Mouse (Mus musculus) gastrocnemius, postnatal 14 days (tissue): ENCODE data around the gene Olfr56. TPM values are rescaled to one million over a fixed set of nuclear protein-coding genes. Genes with fewer than 3 reads are reported as not detected.

Experiments used
- DNase-seq: peaks from one replicate; pipeline ENCODE4 v3.0.0; 2021; ENCODE audit warnings: mixed read lengths
- intact Hi-C: fragments of 180-260 bp; cut with DNase I; formaldehyde crosslinking; loops from one replicate; pipeline ENCODE4 v1.15.1; 2025; ENCODE audit warnings: low total_unique reads
- total RNA-seq, 2 experiments: library from RNA; stranded (reverse); gene quantifications; 2 replicates each; pipeline ENCODE4 v1.2.3; 2021

Olfr56 gene
- total RNA-seq, 2 experiments from 2014 or later = not detected

GRCm38 (mm10) chr11:49088990-49089652, 110.4 kb downstream of the Olfr56 start:
- intact Hi-C loops = no loop called here
- DNase-seq = no peak

- intact Hi-C loops = no loop called here
- no peak for DNase-seq
These were observed 111.2 kb downstream of the Olfr56 start for GRCm38 (mm10) chr11:49089735-49090507.

GRCm38 (mm10) chr11:49090551-49090950, 111.9 kb downstream of the Olfr56 start:
- DNase-seq = no peak
- intact Hi-C loops = no loop called here

GRCm38 (mm10) chr11:49091171-49091570, 112.5 kb downstream of the Olfr56 start:
- intact Hi-C loops = no loop called here
- DNase-seq = no peak

GRCm38 (mm10) chr11:49092053-49092586, 113.4 kb downstream of the Olfr56 start:
- no peak for DNase-seq
- intact Hi-C loops = no loop called here

DNA sequence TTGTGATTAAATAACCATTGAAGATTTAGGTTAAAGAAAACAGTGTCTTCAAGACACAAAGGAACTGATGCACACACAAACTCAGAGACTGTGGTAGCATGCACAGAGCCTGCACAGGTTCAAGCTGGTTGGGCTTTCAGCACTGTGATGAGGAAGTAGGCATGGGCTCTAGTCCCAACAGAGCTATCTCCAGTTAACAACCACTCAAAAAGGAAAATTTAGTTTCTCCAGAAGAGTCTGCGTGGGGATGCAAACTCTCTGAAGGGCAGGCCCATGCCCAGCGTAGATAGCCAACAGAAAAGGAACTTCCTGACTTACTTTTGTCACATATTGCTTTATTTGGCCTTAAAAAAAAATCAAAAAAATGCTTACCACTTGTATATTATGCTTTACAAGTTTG, 114.1 kb downstream of the Olfr56 start:
- no peak for DNase-seq
- intact Hi-C loops = no loop called here

DNA sequence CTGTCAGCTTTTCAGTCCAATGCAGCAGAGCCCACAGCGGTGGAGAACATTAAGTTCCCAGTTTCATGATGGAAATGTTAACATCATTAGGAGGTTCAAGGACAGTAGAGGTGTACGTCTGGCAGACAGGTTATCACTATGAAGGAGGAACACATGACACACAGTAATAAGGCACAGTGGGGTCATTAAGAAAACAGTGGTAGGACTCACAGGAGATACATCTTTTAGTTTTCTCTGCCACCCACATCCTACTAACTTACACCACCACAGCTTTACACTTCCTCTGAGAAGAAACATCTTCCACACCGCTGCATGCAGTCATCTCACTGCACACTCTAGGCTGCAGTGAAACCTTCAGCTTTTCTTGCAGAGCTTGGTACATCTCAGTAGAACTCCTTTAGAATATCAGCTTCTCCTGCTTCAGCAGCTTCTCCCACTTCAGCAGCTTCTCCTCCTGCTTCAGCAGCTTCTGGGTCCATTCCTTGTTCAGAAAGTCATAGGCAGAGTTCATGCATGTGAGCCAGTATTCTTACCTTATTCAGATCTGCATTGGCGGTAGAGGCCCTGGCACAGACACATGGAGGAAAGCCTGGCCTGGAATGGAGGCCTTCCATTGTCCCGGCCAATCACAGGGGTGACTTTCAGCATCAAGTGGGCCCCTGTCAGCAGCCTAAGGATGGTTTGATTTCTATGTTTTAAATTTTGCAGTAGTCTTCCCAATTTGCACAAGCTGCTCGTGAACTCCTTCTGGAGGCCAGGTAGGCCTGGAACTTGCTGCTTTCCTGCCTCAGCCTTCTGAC, 115.4 kb downstream of the Olfr56 start:
- DNase-seq = no peak
- intact Hi-C loops = no loop called here

DNA sequence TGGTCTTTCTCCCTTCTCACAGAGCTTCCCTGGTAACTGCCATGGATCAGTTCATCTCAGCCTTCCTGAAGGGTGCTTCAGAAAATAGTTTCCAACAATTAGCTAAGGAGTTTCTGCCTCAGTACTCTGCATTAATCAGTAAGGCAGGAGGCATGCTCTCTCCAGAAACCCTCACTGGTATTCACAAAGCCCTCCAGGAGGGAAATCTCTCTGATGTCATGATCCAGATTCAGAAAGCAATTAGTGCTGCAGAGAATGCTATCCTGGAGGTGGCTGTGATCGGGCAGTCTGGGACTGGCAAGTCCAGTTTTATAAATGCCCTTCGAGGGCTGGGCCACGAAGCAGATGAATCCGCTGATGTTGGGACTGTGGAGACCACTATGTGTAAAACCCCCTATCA, 116.7 kb downstream of the Olfr56 start:
- intact Hi-C loops = no loop called here

GRCm38 (mm10) chr11:49100409-49100808, 121.7 kb downstream of the Olfr56 start:
- no peak for DNase-seq
- intact Hi-C loops = loop anchor here (5.0 to 10.0 kb wide), 2 partner anchors 174 to 313 kb away; partner anchors contain the start of gene Olfr1393

More for the DNA sequence above, 116.7 kb downstream of the Olfr56 start:
- no peak for DNase-seq

DNA sequence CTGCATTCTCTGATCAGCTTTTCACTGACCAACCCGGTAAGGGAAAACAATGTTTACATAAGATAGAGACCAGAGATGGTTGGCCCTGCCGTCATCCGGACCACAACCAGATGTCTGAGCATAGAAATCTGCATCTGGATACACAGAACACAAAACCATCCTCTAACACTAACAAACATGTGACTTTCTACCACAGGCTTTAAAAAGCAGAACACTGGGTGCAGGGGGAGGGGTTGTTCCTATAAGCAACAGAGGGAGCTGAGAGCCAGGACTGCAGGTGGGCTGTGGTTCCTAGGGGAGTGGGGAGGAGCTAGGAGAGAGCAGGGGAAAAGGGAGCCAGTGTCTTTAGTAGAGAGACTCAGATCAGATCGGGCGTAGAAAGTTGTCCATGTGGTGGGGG, 122.8 kb downstream of the Olfr56 start:
- DNase-seq = no peak
- intact Hi-C loops = loop anchor here (5.0 to 10.0 kb wide), 2 partner anchors 173 to 314 kb away; partner anchors contain the start of gene Olfr1393

DNA sequence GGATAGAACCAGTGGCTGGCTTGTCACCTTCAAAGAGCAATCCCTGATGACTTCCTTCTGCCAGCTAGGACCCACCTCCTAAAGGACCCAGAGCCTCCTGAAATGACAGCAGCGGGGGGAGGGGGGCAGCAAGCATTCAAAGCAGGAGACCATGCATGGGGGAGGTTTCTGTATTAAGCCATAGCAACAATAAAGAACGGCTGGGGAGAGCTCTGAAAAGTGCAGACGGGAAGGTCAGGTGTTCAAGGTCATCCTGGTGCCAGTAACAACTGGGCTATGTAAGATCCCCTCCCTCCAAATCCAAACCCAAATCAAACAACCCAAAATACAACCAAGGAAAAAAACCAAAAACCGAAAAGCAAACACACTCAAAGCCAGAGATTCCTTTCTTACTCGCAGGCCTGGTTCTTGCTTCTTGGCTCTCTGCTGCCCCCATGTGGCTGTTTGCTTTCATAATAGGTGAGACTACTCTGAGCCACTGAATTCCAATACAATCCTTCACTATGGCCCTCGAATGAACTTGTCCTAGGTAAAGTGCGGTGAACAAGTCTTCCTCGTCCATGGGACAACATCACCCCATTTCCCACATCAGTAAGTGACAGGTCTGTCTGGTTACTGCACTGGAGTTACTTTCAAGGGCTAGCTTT, 124.5 kb downstream of the Olfr56 start:
- peak; percentile 83 for DNase-seq
- intact Hi-C loops = loop anchor here (2.0 to 10.0 kb wide), 3 partner anchors 172 to 316 kb away; partner anchors contain the start of gene Olfr1393

- DNase-seq = no peak
- intact Hi-C loops = loop anchor here (10.0 kb wide), 1 partner anchor 169 kb away; the partner anchor contains the start of gene Olfr1393
These were observed 127.1 kb downstream of the Olfr56 start for GRCm38 (mm10) chr11:49105752-49106151.

DNA sequence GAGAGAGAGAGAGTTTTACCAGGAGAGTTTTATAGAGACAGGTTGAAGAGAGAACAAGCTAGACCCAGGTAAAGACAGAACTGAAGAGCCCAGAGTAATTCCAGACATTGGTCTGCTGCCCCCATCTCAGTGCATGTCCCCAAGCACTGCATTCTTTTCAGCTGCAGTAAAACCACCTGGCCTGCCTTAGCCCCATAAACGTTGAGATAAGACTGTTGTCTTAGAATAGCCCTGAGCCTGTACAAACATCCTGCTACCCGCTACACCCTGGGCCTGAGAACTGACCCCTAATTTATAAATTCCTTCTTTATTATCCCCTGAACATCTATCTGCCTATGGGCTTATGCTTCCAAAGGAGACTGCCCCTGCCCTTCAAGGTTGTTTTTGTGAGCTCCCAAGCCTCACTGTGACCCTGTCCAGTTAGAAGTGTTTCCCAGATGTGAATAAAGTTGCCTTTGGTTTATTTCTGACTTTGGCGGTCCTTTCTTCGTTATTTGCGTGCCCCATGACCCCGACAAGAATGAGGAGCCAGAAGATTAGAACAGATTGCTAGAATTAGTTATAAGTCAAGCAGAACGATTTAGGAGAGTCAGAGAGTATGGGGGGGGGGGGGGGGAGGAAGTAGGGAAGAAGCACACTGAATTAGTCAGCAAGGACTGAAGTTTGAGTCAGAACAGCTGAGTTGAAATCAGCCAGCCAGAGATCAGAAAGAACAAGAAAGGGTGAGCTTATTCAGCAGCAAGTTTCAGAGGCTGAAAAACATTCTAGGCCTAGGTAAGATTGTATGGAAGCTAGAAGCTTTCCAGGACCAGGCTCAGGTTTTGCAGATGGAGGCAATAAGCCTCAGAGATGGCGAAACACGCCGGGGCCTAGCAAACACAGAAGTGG, 129.2 kb downstream of the Olfr56 start:
- no peak for DNase-seq
- intact Hi-C loops = loop anchor here (10.0 kb wide), 1 partner anchor 167 kb away; the partner anchor contains the start of gene Olfr1393

- peak; percentile 16 for DNase-seq
These were observed 130.1 kb downstream of the Olfr56 start for GRCm38 (mm10) chr11:49108833-49109232.

DNA sequence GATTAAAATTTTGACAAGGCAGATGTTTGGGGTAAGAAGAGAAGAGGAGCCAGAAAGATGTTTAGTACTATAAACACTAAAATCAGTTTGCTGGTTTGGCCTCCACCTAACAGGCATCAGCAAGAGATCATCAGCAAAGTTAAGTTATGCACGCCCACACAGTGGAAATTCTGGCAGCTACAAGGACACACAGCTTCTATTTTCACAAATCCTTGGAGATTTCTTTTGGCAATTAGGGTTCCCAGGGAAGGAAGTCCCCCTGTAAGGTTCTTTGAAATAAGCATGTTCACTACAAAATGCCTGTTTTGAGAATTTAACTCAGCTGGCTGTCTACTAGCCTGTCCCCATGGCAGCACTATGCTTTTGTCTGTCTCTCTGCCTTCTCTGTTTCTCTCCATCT, 132.3 kb downstream of the Olfr56 start:
- intact Hi-C loops = no loop called here
- no peak for DNase-seq

More at GRCm38 (mm10) chr11:49108833-49109232, 130.1 kb downstream of the Olfr56 start:
- intact Hi-C loops = loop anchor here (10.0 kb wide), 1 partner anchor 166 kb away; the partner anchor contains the start of gene Olfr1393

DNA sequence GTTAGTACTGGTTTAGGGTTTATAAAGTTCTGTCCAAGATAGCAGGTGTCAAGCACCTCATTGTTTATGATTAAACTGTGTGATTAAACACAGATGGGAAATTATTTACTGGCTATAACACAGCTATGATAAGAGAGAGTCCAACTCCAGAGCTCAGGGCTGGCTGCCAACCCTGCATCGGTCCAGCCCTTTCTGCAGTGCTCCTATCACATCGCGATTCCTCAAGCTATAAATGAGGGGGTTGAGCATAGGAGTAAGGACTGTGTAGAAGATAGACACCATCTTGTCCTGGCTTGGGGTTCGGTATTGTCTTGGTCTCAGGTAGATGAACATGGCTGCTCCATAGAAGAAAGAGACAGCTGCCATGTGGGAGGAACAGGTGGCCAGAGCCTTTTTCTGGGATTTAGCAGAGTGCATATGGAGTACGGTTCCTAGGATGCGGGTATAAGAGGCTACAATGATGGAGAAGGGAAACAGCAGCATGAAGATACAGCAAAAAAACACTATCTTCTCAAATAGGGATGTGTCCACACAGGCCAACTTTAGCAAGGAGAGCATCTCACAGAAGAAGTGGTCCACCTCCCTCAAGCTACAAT, 134.0 kb downstream of the Olfr56 start:
- DNase-seq = no peak
- intact Hi-C loops = no loop called here

GRCm38 (mm10) chr11:49114158-49114557, 135.5 kb downstream of the Olfr56 start:
- no peak for DNase-seq
- intact Hi-C loops = no loop called here

- intact Hi-C loops = no loop called here
- no peak for DNase-seq
These were observed 136.1 kb downstream of the Olfr56 start, which contains the start of gene Olfr1396 for GRCm38 (mm10) chr11:49114774-49115173. Gene Olfr1396, minus strand, starts transcription at chr11:49114874.
